Mouse (Mus musculus) limb, embryonic 13.5 days (tissue): ENCODE data around the gene Ccdc91. TPM values are rescaled to one million over a fixed set of nuclear protein-coding genes. Genes with fewer than 3 reads are reported as not detected.

Experiments used
- ATAC-seq: fragments of 200-750 bp; cut with Nextera tagmentation; 2 replicates; pipeline ENCODE4 v1.8.0; 2017; ENCODE audit warnings: low read depth, moderate number of reproducible peaks, moderate TSS enrichment; ENCODE audit not compliant: low FRiP score
- H3K27ac ChIP-seq: fragments of 300-500 bp; sonication (generic); 2 replicates; pipeline ENCODE4 v1.5.1; 2015; ENCODE audit warnings: inconsistent platforms, mild to moderate bottlenecking, moderate library complexity
- H3K27me3 ChIP-seq: fragments of 300-500 bp; sonication (generic); 2 replicates; pipeline ENCODE4 v1.6.1; 2015; ENCODE audit warnings: mild to moderate bottlenecking, inconsistent platforms
- H3K36me3 ChIP-seq: fragments of 300-500 bp; sonication (generic); 2 replicates; pipeline ENCODE4 v1.6.1; 2015; ENCODE audit warnings: inconsistent platforms, mild to moderate bottlenecking, moderate library complexity
- H3K4me1 ChIP-seq: fragments of 300-500 bp; sonication (generic); 2 replicates; pipeline ENCODE4 v1.6.1; 2015; ENCODE audit warnings: inconsistent platforms
- H3K4me2 ChIP-seq: fragments of 300-500 bp; sonication (generic); replicated peaks from 2 replicates; pipeline ENCODE4 v1.6.1; 2015; ENCODE audit warnings: inconsistent platforms, mild to moderate bottlenecking, moderate library complexity
- H3K4me3 ChIP-seq: fragments of 300-500 bp; sonication (generic); 2 replicates; pipeline ENCODE4 v1.5.1; 2015; ENCODE audit warnings: moderate library complexity, mild to moderate bottlenecking, inconsistent platforms
- H3K9ac ChIP-seq: fragments of 300-500 bp; sonication (generic); 2 replicates; pipeline ENCODE4 v1.6.1; 2015; ENCODE audit warnings: mild to moderate bottlenecking, inconsistent platforms
- H3K9me3 ChIP-seq: fragments of 300-500 bp; sonication (generic); 2 replicates; pipeline ENCODE4 v1.6.1; 2016; ENCODE audit warnings: inconsistent platforms
- WGBS: fragments of 180-500 bp; shearing (Covaris S2); methylation state at CpG from one replicate; pipeline ENCODE4 v1.1.7; 2015; 5-methylcytosine and 5-hydroxymethylcytosine counted together
- polyA plus RNA-seq: library from polyadenylated mRNA; unstranded; fragments of >200 nt; fragmentation: Nextera tagmentation; extraction: Ambion mirVana; gene quantifications from 2 replicates; pipeline ENCODE4 v1.2.1, GENCODE M21; 2015

Gene Ccdc91
- 27.8 and 30.1 TPM in 2 replicates for polyA plus RNA-seq

- peak within 1 kb of the TSS; percentile 69 for H3K4me3 ChIP-seq
- peak within 1 kb of the TSS; percentile 82 for H3K4me2 ChIP-seq
- H3K4me1 ChIP-seq = peaks cover 4% of the 10 kb centered on the region; the same call in 1 of the 2 replicates
- no peaks in the 10 kb centered on the region; the same call in 1 of the 2 replicates for H3K9me3 ChIP-seq
- WGBS = under 1% methylated on average over 78 of the region's 78 CpGs
- H3K27ac ChIP-seq = peak within 1 kb of the TSS; percentile 82
- H3K9ac ChIP-seq = peak within 1 kb of the TSS; percentile 83
- H3K27me3 ChIP-seq = no peaks in the 10 kb centered on the region
- peak; percentile 95 for ATAC-seq
- no peaks in the 10 kb centered on the region for H3K36me3 ChIP-seq
These were observed at the start of gene Ccdc91 for GRCm38 (mm10) chr6:147475727-147476613. TSS of gene Ccdc91 (plus strand) at chr6:147475828.

DNA sequence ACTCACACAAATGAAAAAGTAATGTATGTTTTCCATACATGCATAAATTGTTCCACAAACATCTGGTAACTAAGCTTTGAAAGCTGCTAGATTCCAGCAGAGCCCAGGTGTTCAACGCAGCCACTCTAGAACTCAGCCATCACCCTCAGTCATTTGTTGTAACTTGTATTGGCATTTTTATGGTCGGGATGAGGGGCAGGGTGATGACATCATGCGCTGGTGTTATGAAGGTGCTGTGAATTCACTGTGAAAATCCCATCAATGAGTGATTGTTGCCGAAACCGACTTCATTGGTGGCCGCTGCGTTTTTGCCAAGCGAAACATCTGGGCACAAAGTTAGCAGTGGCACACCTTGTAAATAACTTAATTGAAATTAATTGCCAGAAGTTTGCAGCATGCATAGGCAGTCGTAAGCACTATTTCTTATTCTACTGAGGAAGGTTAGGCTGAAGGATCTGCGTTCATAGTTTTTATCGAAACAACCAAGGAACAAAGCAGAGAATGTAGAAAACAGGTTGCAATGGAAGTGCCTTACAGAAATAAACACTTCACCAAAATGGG lies 48.6 kb upstream of the Ccdc91 start:
- Histone ChIP-seq H3K27ac (no peak overlapping the region), H3K36me3 (no peaks in the 10 kb centered on the region), H3K4me3 (no peak overlapping the region), H3K9me3 (no peaks in the 10 kb centered on the region), H3K4me1 (peaks cover 22% of the 10 kb centered on the region), H3K9ac (no peak overlapping the region), H3K27me3 (peaks cover 8% of the 10 kb centered on the region; the same call in 1 of the 2 replicates), H3K4me2 (0 out of 2 replicates have a peak overlapping the region, but pooled peaks have one; percentile 4)
- ATAC-seq = peak; percentile 84
- WGBS = 18% methylated on average over 11 of the region's 11 CpGs

GRCm38 (mm10) chr6:147455775-147456174 lies 19.9 kb upstream of the Ccdc91 start:
- no peak for ATAC-seq
- Histone ChIP-seq H3K4me1 (no peaks in the 10 kb centered on the region), H3K27me3 (no peaks in the 10 kb centered on the region), H3K27ac (no peak overlapping the region), H3K36me3 (no peaks in the 10 kb centered on the region), H3K4me2 (no peak overlapping the region), H3K9ac (no peak overlapping the region), H3K9me3 (0 out of 2 replicates have a peak, but pooled peaks cover 5% of the 10 kb centered on the region), H3K4me3 (no peak overlapping the region)
- WGBS = 86% methylated on average over 5 of the region's 5 CpGs

DNA sequence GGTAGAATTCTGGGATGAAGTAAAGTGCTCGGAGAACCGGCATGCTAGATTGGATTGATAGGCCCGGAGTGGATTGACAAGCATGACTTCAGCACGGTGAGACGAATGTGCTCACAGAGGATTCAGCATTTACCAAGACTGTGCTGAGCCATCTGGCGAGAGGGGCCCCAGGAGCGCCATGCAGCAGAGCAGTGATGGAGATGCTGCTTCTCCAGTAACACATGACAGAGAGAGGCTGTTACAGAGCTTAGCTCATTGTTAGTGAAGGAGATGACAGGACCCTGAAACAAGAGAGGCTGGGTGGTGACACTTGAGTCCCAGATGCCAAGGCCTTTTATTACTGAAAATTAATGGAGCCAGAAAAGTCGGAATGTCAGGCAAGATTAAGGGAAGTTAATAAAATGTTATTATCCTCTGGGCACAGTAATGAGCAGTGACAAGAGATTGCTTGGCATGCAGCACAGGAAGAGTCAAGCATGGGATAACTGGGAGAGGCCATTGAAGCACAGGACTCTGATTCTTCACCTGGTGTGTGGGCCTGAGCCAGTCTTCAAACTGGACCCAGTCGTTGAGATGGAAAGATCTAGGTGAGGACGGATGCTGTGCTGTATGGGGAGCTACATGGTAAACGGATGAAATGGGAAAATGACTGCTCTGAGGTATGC lies 16.9 kb upstream of the Ccdc91 start:
- no peaks in the 10 kb centered on the region for H3K27me3 ChIP-seq
- H3K9ac ChIP-seq = no peak overlapping the region
- no peak for ATAC-seq
- H3K4me3 ChIP-seq = no peak overlapping the region
- H3K9me3 ChIP-seq = no peaks in the 10 kb centered on the region
- WGBS = 78% methylated on average over 11 of the region's 11 CpGs
- no peaks in the 10 kb centered on the region for H3K36me3 ChIP-seq
- H3K4me2 ChIP-seq = no peak overlapping the region
- H3K4me1 ChIP-seq = no peaks in the 10 kb centered on the region
- H3K27ac ChIP-seq = no peak overlapping the region

GRCm38 (mm10) chr6:147470016-147470415 lies 5.6 kb upstream of the Ccdc91 start:
- no peaks in the 10 kb centered on the region; the same call in 1 of the 2 replicates for H3K9me3 ChIP-seq
- no peak overlapping the region for H3K27ac ChIP-seq
- no peak overlapping the region for H3K4me3 ChIP-seq
- no peak overlapping the region for H3K9ac ChIP-seq
- no peaks in the 10 kb centered on the region for H3K36me3 ChIP-seq
- H3K27me3 ChIP-seq = no peaks in the 10 kb centered on the region
- 48% methylated on average over 5 of the region's 5 CpGs for WGBS
- no peak overlapping the region for H3K4me2 ChIP-seq
- no peak for ATAC-seq
- no peaks in the 10 kb centered on the region for H3K4me1 ChIP-seq

- Histone ChIP-seq H3K27me3 (no peaks in the 10 kb centered on the region), H3K27ac (no peak overlapping the region), H3K9ac (no peak overlapping the region), H3K9me3 (no peaks in the 10 kb centered on the region), H3K36me3 (no peaks in the 10 kb centered on the region), H3K4me1 (peaks cover 4% of the 10 kb centered on the region; the same call in 1 of the 2 replicates), H3K4me3 (no peak overlapping the region), H3K4me2 (no peak overlapping the region)
- 93% methylated on average over 5 of the region's 5 CpGs for WGBS
- no peak for ATAC-seq
These were observed 5.5 kb downstream of the Ccdc91 start for GRCm38 (mm10) chr6:147481141-147481540.

- no peak overlapping the region for H3K27ac ChIP-seq
- 86% methylated on average over 3 of the region's 3 CpGs for WGBS
- no peaks in the 10 kb centered on the region for H3K9me3 ChIP-seq
- no peak overlapping the region for H3K4me3 ChIP-seq
- H3K36me3 ChIP-seq = no peaks in the 10 kb centered on the region
- no peak overlapping the region for H3K4me2 ChIP-seq
- no peaks in the 10 kb centered on the region for H3K27me3 ChIP-seq
- H3K9ac ChIP-seq = no peak overlapping the region
- no peak for ATAC-seq
- H3K4me1 ChIP-seq = no peaks in the 10 kb centered on the region
These were observed 14.5 kb downstream of the Ccdc91 start for GRCm38 (mm10) chr6:147490120-147490519.

DNA sequence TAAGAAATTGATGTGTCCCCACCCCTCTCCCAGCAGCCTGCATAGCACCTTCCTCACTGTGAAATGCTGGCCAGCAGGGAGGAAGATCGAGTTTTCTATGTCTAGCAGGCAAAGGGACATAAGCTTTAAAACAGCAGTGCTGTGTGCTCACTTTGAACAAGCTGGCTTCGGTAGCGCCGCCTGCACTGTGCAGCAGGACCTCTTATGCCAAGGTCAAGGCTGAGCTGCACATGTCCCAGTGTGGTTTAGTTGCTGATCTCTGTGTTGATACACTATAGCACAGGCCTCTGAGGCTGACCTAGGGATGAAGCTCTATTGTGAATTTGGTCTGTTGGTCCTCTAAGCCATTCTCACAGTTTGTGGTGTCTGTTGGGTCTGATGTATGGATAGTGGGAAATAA lies 16.9 kb downstream of the Ccdc91 start:
- no peak for ATAC-seq
- WGBS = 83% methylated on average over 4 of the region's 4 CpGs
- no peaks in the 10 kb centered on the region for H3K9me3 ChIP-seq

DNA sequence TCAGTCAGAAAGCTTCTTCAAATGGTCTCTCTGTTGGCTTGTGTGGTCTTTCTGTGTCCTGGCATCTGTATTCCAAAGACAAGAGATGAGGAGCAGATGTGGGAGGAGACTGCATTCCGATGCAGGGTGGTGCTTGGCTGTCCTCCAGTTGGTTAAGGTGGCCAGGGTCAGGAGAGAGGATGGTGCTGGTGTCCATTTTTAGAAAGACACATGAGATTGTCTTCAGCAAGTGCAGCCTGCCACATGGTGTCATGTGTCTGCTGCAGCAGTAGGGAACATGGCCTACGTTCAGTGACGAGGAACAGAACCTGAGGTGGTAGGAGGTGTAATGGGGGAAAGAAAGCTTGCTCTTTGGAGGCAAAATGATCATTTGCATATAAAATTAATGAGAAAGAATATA lies 25.8 kb downstream of the Ccdc91 start:
- Histone ChIP-seq H3K9ac (no peak overlapping the region), H3K36me3 (no peaks in the 10 kb centered on the region), H3K27ac (no peak overlapping the region), H3K27me3 (no peaks in the 10 kb centered on the region), H3K9me3 (no peaks in the 10 kb centered on the region), H3K4me3 (no peak overlapping the region), H3K4me1 (peaks cover 9% of the 10 kb centered on the region; the same call in 1 of the 2 replicates), H3K4me2 (no peak overlapping the region)
- 81% methylated on average over 3 of the region's 3 CpGs for WGBS
- ATAC-seq = no peak

More for the DNA sequence above, 16.9 kb downstream of the Ccdc91 start:
- Histone ChIP-seq H3K27ac (no peak overlapping the region), H3K4me3 (no peak overlapping the region), H3K27me3 (no peaks in the 10 kb centered on the region), H3K4me2 (no peak overlapping the region), H3K4me1 (no peaks in the 10 kb centered on the region), H3K9ac (no peak overlapping the region), H3K36me3 (no peaks in the 10 kb centered on the region)

DNA sequence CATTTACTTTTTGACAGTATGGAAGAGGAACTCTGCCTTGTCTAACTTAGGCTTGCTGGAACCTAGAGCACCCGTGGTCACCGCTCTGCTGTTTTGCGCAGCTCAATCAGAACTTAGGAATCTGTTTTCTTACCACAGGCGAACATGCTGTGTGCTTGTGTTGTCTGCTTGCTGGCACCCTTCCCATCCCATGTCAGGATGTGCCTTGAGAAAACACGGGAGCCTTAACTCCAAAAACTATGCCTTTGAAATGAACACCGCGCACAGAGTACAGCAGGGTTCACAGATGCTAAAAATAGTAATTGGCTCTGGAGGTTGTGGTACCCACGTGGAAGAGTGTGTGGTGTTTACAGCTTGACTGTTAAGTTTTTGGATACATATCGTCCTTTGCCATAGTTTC lies 30.4 kb downstream of the Ccdc91 start:
- H3K27me3 ChIP-seq = no peaks in the 10 kb centered on the region
- H3K27ac ChIP-seq = no peak overlapping the region
- no peaks in the 10 kb centered on the region for H3K9me3 ChIP-seq
- H3K4me2 ChIP-seq = no peak overlapping the region
- H3K9ac ChIP-seq = no peak overlapping the region
- no peak overlapping the region for H3K4me3 ChIP-seq
- peaks cover 9% of the 10 kb centered on the region; the same call in 1 of the 2 replicates for H3K4me1 ChIP-seq
- ATAC-seq = peak; percentile 51; the same call in 1 of the 2 replicates
- WGBS = 48% methylated on average over 9 of the region's 9 CpGs
- H3K36me3 ChIP-seq = peaks cover 5% of the 10 kb centered on the region

GRCm38 (mm10) chr6:147506496-147506895 lies 30.9 kb downstream of the Ccdc91 start:
- Histone ChIP-seq H3K36me3 (peaks cover 5% of the 10 kb centered on the region), H3K4me3 (no peak overlapping the region), H3K9ac (no peak overlapping the region), H3K27ac (no peak overlapping the region), H3K4me2 (no peak overlapping the region), H3K9me3 (no peaks in the 10 kb centered on the region), H3K27me3 (no peaks in the 10 kb centered on the region), H3K4me1 (peaks cover 9% of the 10 kb centered on the region; the same call in 1 of the 2 replicates)
- WGBS = 84% methylated on average over 10 of the region's 10 CpGs
- ATAC-seq = no peak

GRCm38 (mm10) chr6:147507186-147507585 lies 31.6 kb downstream of the Ccdc91 start:
- H3K4me2 ChIP-seq = no peak overlapping the region
- no peak overlapping the region for H3K27ac ChIP-seq
- H3K36me3 ChIP-seq = peaks cover 5% of the 10 kb centered on the region
- no peaks in the 10 kb centered on the region for H3K9me3 ChIP-seq
- no peaks in the 10 kb centered on the region for H3K27me3 ChIP-seq
- ATAC-seq = no peak
- H3K9ac ChIP-seq = no peak overlapping the region
- 75% methylated on average over 6 of the region's 6 CpGs for WGBS
- peaks cover 9% of the 10 kb centered on the region; the same call in 1 of the 2 replicates for H3K4me1 ChIP-seq
- no peak overlapping the region for H3K4me3 ChIP-seq
